Mouse (Mus musculus) myocyte (in vitro differentiated cells): ENCODE results near the gene Alox5ap. TPM values are rescaled to one million over a fixed set of nuclear protein-coding genes. Genes with fewer than 3 reads are reported as not detected.

Source experiments
- H3K27me3 ChIP-seq: one replicate; pipeline ENCODE4 v1.6.1; 2011; ENCODE audit not compliant: control insufficient read depth, insufficient read depth, insufficient read length
- H3K36me3 ChIP-seq: one replicate; pipeline ENCODE4 v1.6.1; 2011; ENCODE audit not compliant: control insufficient read depth, insufficient read depth
- H3K4me2 ChIP-seq: one replicate; pipeline ENCODE4 v1.6.1; 2011; ENCODE audit warnings: low read depth, control low read depth
- H3K4me3 ChIP-seq: one replicate; pipeline ENCODE4 v1.5.1; 2011; ENCODE audit warnings: mild to moderate bottlenecking, control low read depth, moderate library complexity
- H3K79me2 ChIP-seq: one replicate; pipeline ENCODE4 v1.6.1; 2011; ENCODE audit not compliant: control insufficient read depth, insufficient read depth
- H3ac ChIP-seq: one replicate; pipeline ENCODE4 v1.6.1; 2011; ENCODE audit not compliant: control insufficient read depth, insufficient read length
- CEBPB ChIP-seq: IDR thresholded peaks from 2 replicates; pipeline ENCODE4 v1.6.1; 2011; ENCODE audit warnings: mild to moderate bottlenecking, moderate library complexity; ENCODE audit not compliant: poor library complexity, insufficient read depth, severe bottlenecking
- E2F4 ChIP-seq: IDR thresholded peaks from one replicate; pipeline ENCODE4 v1.6.1; 2011; ENCODE audit warnings: mild to moderate bottlenecking, control low read depth, moderate library complexity; ENCODE audit not compliant: insufficient read depth
- MAX ChIP-seq: IDR thresholded peaks from one replicate; pipeline ENCODE4 v1.6.1; 2011; ENCODE audit warnings: low read depth, mild to moderate bottlenecking, control low read depth
- MYOD1 ChIP-seq, 3 experiments: IDR thresholded peaks; one replicate each; pipeline ENCODE4 v1.6.1; 2011; ENCODE audit warnings: control low read depth in 2 of 3, low read depth in 2 of 3, mild to moderate bottlenecking in 2 of 3, moderate library complexity in 1 of 3; ENCODE audit not compliant: insufficient read length in 2 of 3, control insufficient read depth in 1 of 3
- MYOG ChIP-seq, 3 experiments: IDR thresholded peaks; one replicate each; pipeline ENCODE4 v1.6.1; 2011; ENCODE audit warnings: control low read depth in 2 of 3, low read depth in 2 of 3, mild to moderate bottlenecking in 2 of 3; ENCODE audit not compliant: insufficient read length in 2 of 3, control insufficient read depth in 1 of 3, insufficient read depth in 1 of 3
- POLR2A ChIP-seq: IDR thresholded peaks from one replicate; pipeline ENCODE4 v1.6.1; 2011; ENCODE audit warnings: low read depth, mild to moderate bottlenecking, control low read depth, moderate library complexity; ENCODE audit not compliant: insufficient read length
- POLR2AphosphoS2 ChIP-seq: IDR thresholded peaks from one replicate; pipeline ENCODE4 v1.6.1; 2011; ENCODE audit warnings: low read depth, control low read depth; ENCODE audit not compliant: insufficient read length
- REST ChIP-seq: IDR thresholded peaks from one replicate; pipeline ENCODE4 v1.6.1; 2011; ENCODE audit warnings: mild to moderate bottlenecking, control low read depth, moderate library complexity; ENCODE audit not compliant: insufficient read depth, insufficient read length
- SRF ChIP-seq: IDR thresholded peaks from one replicate; pipeline ENCODE4 v1.6.1; 2011; ENCODE audit warnings: low read depth; ENCODE audit not compliant: control insufficient read depth, insufficient read length
- TCF12 ChIP-seq: IDR thresholded peaks from one replicate; pipeline ENCODE4 v1.6.1; 2011; ENCODE audit warnings: mild to moderate bottlenecking, control low read depth; ENCODE audit not compliant: poor library complexity, insufficient read depth, severe bottlenecking
- TCF3 ChIP-seq: IDR thresholded peaks from one replicate; pipeline ENCODE4 v1.6.1; 2011; ENCODE audit warnings: low read depth, control low read depth; ENCODE audit not compliant: insufficient read length
- USF1 ChIP-seq: IDR thresholded peaks from one replicate; pipeline ENCODE4 v1.6.1; 2011; ENCODE audit warnings: low read depth, mild to moderate bottlenecking, control low read depth, moderate library complexity
- polyA plus RNA-seq: library from polyadenylated mRNA; unstranded; fragments of >200 nt; fragmentation: generic; extraction: Trizol; gene quantifications from one replicate; pipeline ENCODE4 v1.2.1, GENCODE M21; 2012; ENCODE audit warnings: missing spikeins

Gene Alox5ap
- polyA plus RNA-seq, 1 experiment, result 28.8 TPM

DNA sequence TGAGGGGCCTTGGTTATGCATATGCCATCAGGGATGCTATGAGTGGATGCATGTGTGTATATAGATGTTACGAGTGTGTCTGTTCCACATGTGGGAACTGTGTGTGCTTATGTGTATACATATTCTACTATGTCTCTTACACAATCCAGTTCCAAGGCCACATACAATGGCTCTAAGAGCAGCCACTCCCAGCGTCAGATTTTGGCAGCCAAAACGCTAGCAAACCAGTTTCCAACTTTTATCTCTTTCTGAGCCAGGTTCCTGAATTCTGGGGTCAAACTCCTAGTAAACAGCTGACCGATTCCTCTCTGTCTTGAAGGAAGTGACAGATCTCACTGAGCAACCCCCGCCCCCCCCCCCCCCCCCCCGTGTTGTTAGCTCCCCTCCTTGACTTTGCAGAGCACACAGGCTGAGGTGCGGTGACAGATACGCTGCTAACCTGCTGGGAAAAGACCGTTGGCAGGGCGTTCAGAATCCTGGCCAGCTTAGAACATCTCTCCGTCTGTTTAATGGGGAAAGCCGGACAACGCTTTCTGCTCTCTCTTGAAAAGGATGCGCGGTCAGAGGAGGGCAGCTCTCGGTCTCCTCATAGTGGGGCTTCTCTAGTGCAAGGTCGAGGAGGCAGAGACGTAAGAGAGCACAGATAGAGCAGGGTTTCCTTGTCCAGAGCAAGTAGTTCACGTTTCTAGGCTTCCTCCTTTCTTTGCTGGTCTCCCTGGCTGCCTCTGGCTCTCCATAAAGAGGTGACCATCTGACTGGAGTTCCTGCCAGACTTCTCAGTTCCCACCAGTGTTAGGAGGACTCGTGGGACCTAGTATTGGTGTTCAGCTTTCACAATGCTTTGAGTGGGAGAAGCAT lies 17.3 kb upstream of the Alox5ap start:
- no peaks in the 10 kb centered on the region for H3K79me2 ChIP-seq
- no peak overlapping the region for H3K4me3 ChIP-seq
- H3ac ChIP-seq, result no peak overlapping the region
- no peaks in the 10 kb centered on the region for H3K36me3 ChIP-seq
- TF ChIP-seq MYOD1 (IDR thresholded peaks at IDR 0.05; ENCODE audit: control insufficient read depth in 1 of 3, insufficient read length in 2 of 3, low read depth in 2 of 3) (no peak), CEBPB (no peak), SRF (no peak), POLR2AphosphoS2 (no peak), TCF3 (no peak), USF1 (no peak), POLR2A (no peak), E2F4 (no peak), MYOG (IDR thresholded peaks at IDR 0.05; ENCODE audit: control insufficient read depth in 1 of 3, insufficient read depth in 1 of 3, insufficient read length in 2 of 3, low read depth in 2 of 3) (no peak), REST (no peak), TCF12 (no peak), MAX (no peak)
- no peaks in the 10 kb centered on the region for H3K27me3 ChIP-seq
- no peak overlapping the region for H3K4me2 ChIP-seq

DNA sequence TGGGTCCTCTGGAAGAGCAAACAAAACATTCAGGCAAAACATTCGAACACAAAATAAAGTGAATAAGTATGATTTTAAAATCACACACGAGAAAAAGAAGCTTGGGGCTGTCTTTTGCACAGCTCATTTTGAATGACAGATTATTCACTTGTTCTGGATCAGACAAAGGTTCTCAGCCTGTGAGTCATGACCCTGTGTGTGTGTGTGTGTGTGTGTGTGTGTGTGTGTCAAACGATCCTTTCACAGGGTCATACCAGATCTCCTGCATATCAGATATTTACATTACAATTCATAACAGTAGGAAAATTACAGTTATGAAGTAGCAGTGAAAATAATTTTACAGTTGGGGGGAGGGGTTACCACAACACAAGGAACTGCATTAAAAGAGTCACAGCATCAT lies 12.3 kb upstream of the Alox5ap start:
- TF ChIP-seq TCF3 (no peak), POLR2AphosphoS2 (no peak), CEBPB (no peak), MYOG (IDR thresholded peaks at IDR 0.05; ENCODE audit: control insufficient read depth in 1 of 3, insufficient read depth in 1 of 3, insufficient read length in 2 of 3, low read depth in 2 of 3) (no peak), E2F4 (no peak), POLR2A (no peak), USF1 (no peak), REST (no peak), MAX (no peak), SRF (no peak), TCF12 (no peak), MYOD1 (IDR thresholded peaks at IDR 0.05; ENCODE audit: control insufficient read depth in 1 of 3, insufficient read length in 2 of 3, low read depth in 2 of 3) (no peak)
- Histone ChIP-seq H3ac (no peak overlapping the region), H3K27me3 (no peaks in the 10 kb centered on the region), H3K4me2 (no peak overlapping the region), H3K36me3 (no peaks in the 10 kb centered on the region), H3K4me3 (no peak overlapping the region), H3K79me2 (no peaks in the 10 kb centered on the region)

DNA sequence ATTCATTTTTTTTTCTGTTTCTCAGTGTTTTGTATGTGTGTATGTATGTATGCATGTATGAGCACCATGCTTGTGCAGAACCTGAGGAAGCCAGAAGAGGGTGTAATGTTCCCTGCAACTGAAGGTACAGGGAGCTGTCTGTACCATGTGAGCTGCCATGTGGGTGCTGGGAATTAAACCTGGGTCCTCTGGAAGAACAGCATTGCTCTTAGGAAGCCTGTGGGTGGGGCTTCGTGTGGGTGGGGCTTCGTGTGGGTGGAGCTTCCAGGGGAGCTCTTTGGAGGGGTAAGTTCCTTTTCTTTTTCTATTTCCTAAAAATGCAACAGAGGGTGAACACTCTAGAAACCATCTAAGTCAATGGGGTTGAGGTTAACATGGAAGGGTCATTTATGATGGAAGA lies 11.1 kb upstream of the Alox5ap start:
- Histone ChIP-seq H3K79me2 (no peaks in the 10 kb centered on the region), H3K36me3 (no peaks in the 10 kb centered on the region), H3K4me3 (no peak overlapping the region), H3ac (no peak overlapping the region), H3K27me3 (no peaks in the 10 kb centered on the region), H3K4me2 (no peak overlapping the region)
- TF ChIP-seq SRF (no peak), POLR2A (no peak), TCF12 (no peak), CEBPB (no peak), E2F4 (no peak)

DNA sequence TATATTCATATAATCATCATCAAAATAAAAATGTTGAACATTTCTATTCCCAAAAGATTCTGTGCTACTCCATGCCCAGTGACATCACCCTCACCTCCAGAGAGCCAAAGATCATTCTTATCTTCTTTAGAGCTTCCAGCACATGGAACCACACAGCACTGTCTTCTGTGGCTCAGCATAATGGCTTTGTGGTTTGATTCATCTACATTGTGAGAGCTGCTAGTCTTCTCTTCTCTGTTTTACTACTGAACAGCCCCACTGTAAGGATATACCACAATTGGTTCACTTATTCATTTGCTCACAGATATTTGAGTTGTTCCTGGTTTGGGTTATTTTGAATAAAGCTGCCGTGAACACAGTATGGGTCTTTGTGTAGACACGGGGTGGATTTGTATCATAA lies 9.0 kb upstream of the Alox5ap start:
- Histone ChIP-seq H3K36me3 (no peaks in the 10 kb centered on the region), H3K79me2 (no peaks in the 10 kb centered on the region), H3ac (no peak overlapping the region), H3K4me3 (no peak overlapping the region), H3K27me3 (no peaks in the 10 kb centered on the region), H3K4me2 (no peak overlapping the region)
- TF ChIP-seq CEBPB, result no peak
- no peak for TF ChIP-seq SRF
- TF ChIP-seq E2F4, result no peak
- no peak for TF ChIP-seq MAX
- no peak for TF ChIP-seq TCF3

DNA sequence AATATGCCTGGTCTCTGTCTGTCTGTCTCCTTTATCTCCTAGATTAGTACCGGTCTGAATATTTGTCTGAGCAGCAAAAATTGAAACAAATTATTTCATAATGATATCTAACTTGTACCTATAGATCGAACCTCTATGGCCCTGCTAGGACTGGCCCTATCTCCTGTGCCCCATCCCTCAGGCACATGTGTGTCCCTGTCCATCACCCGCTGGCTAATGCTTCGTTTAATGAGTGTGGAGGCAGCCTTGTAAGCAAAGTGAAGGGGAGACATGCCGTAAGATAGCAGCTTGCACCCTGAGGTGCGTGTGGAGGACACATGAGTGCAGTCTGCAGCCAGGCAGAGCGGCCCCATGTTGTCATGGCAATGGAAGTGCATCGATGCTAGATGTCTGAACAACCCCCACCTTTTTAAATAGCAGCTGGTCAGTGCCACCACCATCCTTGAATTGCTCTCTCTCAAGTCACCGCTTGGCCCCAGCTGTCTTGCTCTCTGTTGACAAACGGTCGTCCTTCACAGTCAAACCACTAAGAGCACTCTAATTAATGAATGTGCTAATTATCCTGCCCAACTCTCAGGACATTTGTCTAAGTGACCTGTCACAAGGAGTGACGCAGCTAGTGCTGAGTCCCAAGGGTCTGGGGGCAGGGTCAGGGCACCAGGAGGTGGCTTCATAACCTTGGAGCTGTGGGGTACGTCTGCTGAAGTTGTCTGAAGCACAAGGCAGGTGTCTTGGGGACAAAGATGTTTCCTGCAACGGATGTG lies 6.9 kb upstream of the Alox5ap start:
- Histone ChIP-seq H3K4me2 (no peak overlapping the region), H3K36me3 (no peaks in the 10 kb centered on the region), H3ac (no peak overlapping the region), H3K4me3 (no peak overlapping the region), H3K79me2 (no peaks in the 10 kb centered on the region), H3K27me3 (no peaks in the 10 kb centered on the region)
- TF ChIP-seq POLR2A, result no peak
- TF ChIP-seq TCF12, result no peak
- no peak for TF ChIP-seq MYOG (IDR thresholded peaks at IDR 0.05; ENCODE audit: control insufficient read depth in 1 of 3, insufficient read depth in 1 of 3, insufficient read length in 2 of 3, low read depth in 2 of 3)
- TF ChIP-seq CEBPB, result no peak
- TF ChIP-seq SRF, result no peak
- TF ChIP-seq REST, result no peak
- TF ChIP-seq MYOD1 (IDR thresholded peaks at IDR 0.05; ENCODE audit: control insufficient read depth in 1 of 3, insufficient read length in 2 of 3, low read depth in 2 of 3), result no peak
- TF ChIP-seq USF1, result no peak
- no peak for TF ChIP-seq POLR2AphosphoS2
- no peak for TF ChIP-seq TCF3
- no peak for TF ChIP-seq E2F4
- no peak for TF ChIP-seq MAX
